Mouse (Mus musculus) olfactory bulb, adult 2 months (tissue): ENCODE results near the gene Idh3a.

Experiments used
- CTCF ChIP-seq: fragments of 200-500 bp; IDR thresholded peaks from 2 replicates; pipeline ENCODE4 v1.5.1; 2012; ENCODE audit warnings: low read depth, mild to moderate bottlenecking, low read length, moderate library complexity; ENCODE audit not compliant: insufficient read depth
- POLR2A ChIP-seq: fragments of 200-500 bp; IDR thresholded peaks from 2 replicates; pipeline ENCODE4 v1.6.1; 2012; ENCODE audit warnings: mild to moderate bottlenecking, low read depth, low read length, moderate library complexity; ENCODE audit not compliant: insufficient read depth

GRCm38 (mm10) chr9:54583712-54584111, 2.4 kb upstream of the Idh3a start:
- TF ChIP-seq CTCF (no peak), POLR2A (no peak)
